Mouse (Mus musculus): Measurements from ENCODE around the gene Tk1. TPM values are rescaled to one million over a fixed set of nuclear protein-coding genes. Genes with fewer than 3 reads are reported as not detected.

Gene Tk1
- 115 and 124 TPM in 2 replicates for polyA plus RNA-seq (2015; fragmentation: Nextera tagmentation; extraction: Ambion mirVana)

- no peaks in the 10 kb centered on the region for H3K9me3 ChIP-seq (replicated peaks)
- WGBS: under 1% methylated on average over 34 of the region's 34 CpGs
- peak within 1 kb of the TSS; percentile 95 for H3K27ac ChIP-seq (replicated peaks)
- no peaks in the 10 kb centered on the region for H3K27me3 ChIP-seq
- peaks cover 80% of the 10 kb centered on the region for H3K4me1 ChIP-seq
- ATAC-seq (ENCODE audit: insufficient number of reproducible peaks, low FRiP score, low TSS enrichment, low read depth): peak; percentile 43; the same call in 1 of the 2 replicates
- peak within 1 kb of the TSS; percentile 92 for H3K4me2 ChIP-seq (replicated peaks)
- peak within 1 kb of the TSS; percentile 43 for H3K9ac ChIP-seq
- peak within 1 kb of the TSS; percentile 60 for H3K4me3 ChIP-seq (replicated peaks)
- H3K36me3 ChIP-seq: peaks cover 19% of the 10 kb centered on the region; the same call in 1 of the 2 replicates
Measured at GRCm38 (mm10) chr11:117825333-117826101, at the start of gene Tk1, which contains the start of gene Afmid. Gene Tk1, minus strand, starts transcription at chr11:117826092. Gene Afmid, plus strand, starts transcription at chr11:117825924.

GRCm38 (mm10) chr11:117875681-117876080, 49.8 kb upstream of the Tk1 start:
- H3K36me3 ChIP-seq: no peaks in the 10 kb centered on the region
- H3K4me2 ChIP-seq (replicated peaks): no peak overlapping the region
- ATAC-seq (ENCODE audit: insufficient number of reproducible peaks, low FRiP score, low TSS enrichment, low read depth): no peak
- H3K27ac ChIP-seq (replicated peaks): no peak overlapping the region
- peaks cover 43% of the 10 kb centered on the region for H3K4me1 ChIP-seq
- H3K9ac ChIP-seq: no peak overlapping the region
- 39% methylated on average over 6 of the region's 6 CpGs for WGBS
- no peak overlapping the region for H3K4me3 ChIP-seq (replicated peaks)
- no peaks in the 10 kb centered on the region for H3K27me3 ChIP-seq
- H3K9me3 ChIP-seq (replicated peaks): no peaks in the 10 kb centered on the region

- H3K9ac ChIP-seq: no peak overlapping the region
- H3K4me1 ChIP-seq: peaks cover 44% of the 10 kb centered on the region
- no peaks in the 10 kb centered on the region for H3K27me3 ChIP-seq
- no peak overlapping the region for H3K27ac ChIP-seq (replicated peaks)
- no peak overlapping the region for H3K4me3 ChIP-seq (replicated peaks)
- no peak overlapping the region for H3K4me2 ChIP-seq (replicated peaks)
- 53% methylated on average over 4 of the region's 4 CpGs for WGBS
- no peak for ATAC-seq (ENCODE audit: insufficient number of reproducible peaks, low FRiP score, low TSS enrichment, low read depth)
- H3K36me3 ChIP-seq: no peaks in the 10 kb centered on the region
- no peaks in the 10 kb centered on the region for H3K9me3 ChIP-seq (replicated peaks)
Measured at GRCm38 (mm10) chr11:117874419-117874818, 48.5 kb upstream of the Tk1 start.

DNA sequence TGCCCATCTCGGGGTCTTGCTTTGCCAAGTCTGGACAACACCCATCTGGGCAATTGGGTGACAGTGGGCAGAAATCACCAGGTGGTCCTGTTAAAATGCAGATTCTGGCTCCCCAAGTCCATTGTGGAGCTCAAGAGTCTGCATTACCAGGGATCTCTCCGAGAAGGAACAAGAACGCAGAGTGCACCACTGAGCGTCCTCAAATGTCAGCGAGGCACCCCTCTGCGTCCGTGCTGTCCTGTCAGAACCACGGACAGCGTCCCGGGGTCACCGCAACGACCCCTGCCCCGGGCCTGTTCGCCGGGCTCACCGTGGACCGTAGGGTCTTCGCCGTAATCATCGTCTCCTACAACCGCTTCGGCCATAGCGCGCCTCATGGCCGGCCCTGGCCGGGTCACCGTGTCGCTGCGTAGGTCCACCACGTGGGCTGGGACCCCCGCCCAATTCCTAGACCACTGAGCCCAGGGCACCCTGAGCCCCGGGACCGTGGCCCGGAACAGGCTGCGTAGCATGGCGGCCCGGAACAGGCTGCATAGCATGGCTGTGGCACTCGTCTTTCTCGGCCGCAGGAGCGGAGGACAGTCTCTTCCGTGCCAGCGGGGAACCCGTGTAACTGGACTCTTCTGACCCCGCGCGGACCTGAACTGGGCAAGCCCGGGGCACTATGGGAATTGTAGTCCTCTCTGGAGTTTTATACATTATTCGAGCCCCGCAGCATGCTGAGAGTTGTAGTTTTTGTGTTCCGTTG, 47.1 kb upstream of the Tk1 start, which contains the start of gene Tha1:
Gene Tha1, minus strand, starts transcription at position 621 of the 748 bp plus-strand sequence.
- Histone ChIP-seq H3K9me3 (replicated peaks) (no peaks in the 10 kb centered on the region), H3K27ac (replicated peaks) (0 out of 2 replicates have a peak within 1 kb of the TSS, but pooled peaks have one; percentile 41), H3K36me3 (no peaks in the 10 kb centered on the region), H3K4me3 (replicated peaks) (peak within 1 kb of the TSS; percentile 76), H3K4me1 (peaks cover 30% of the 10 kb centered on the region), H3K27me3 (no peaks in the 10 kb centered on the region), H3K4me2 (replicated peaks) (peak within 1 kb of the TSS; percentile 88), H3K9ac (peak within 1 kb of the TSS; percentile 43)
- WGBS: 2% methylated on average over 51 of the region's 51 CpGs
- ATAC-seq (ENCODE audit: insufficient number of reproducible peaks, low FRiP score, low TSS enrichment, low read depth): peak; percentile 66; the same call in 1 of the 2 replicates

- Histone ChIP-seq H3K4me1 (peaks cover 27% of the 10 kb centered on the region), H3K9me3 (replicated peaks) (no peaks in the 10 kb centered on the region), H3K27ac (replicated peaks) (no peak overlapping the region), H3K36me3 (no peaks in the 10 kb centered on the region), H3K4me2 (replicated peaks) (peak overlapping the region; percentile 88; the same call in 1 of the 2 replicates), H3K27me3 (no peaks in the 10 kb centered on the region), H3K9ac (no peak overlapping the region), H3K4me3 (replicated peaks) (no peak overlapping the region)
- 56% methylated on average over 12 of the region's 12 CpGs for WGBS
- no peak for ATAC-seq (ENCODE audit: insufficient number of reproducible peaks, low FRiP score, low TSS enrichment, low read depth)
Measured at GRCm38 (mm10) chr11:117871911-117872584, 46.2 kb upstream of the Tk1 start.

DNA sequence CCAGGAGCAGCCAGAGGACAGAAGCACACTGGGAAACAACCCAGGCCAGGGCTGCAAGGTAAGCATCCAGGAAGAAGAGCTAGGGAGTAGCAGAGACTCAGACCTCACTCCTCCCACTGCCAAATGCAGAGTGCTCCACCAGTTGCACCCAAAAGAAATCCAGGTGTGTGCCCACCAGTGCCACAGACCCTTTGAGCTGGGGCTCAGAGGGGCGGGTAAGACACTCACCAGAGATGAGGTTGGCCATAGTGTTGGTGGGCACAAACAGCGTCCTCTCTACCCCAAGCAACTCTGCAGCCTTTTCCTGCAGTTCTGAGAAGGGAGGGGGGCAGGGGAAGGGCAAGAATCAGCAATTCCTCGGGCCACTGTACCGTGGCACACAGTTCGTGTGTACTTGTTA, 45.5 kb upstream of the Tk1 start:
- WGBS: 64% methylated on average over 5 of the region's 5 CpGs
- no peak overlapping the region for H3K9ac ChIP-seq
- peaks cover 28% of the 10 kb centered on the region for H3K4me1 ChIP-seq
- H3K4me3 ChIP-seq (replicated peaks): no peak overlapping the region
- no peaks in the 10 kb centered on the region for H3K9me3 ChIP-seq (replicated peaks)
- no peak overlapping the region for H3K4me2 ChIP-seq (replicated peaks)
- no peak overlapping the region for H3K27ac ChIP-seq (replicated peaks)
- no peaks in the 10 kb centered on the region for H3K36me3 ChIP-seq
- H3K27me3 ChIP-seq: no peaks in the 10 kb centered on the region
- no peak for ATAC-seq (ENCODE audit: insufficient number of reproducible peaks, low FRiP score, low TSS enrichment, low read depth)

DNA sequence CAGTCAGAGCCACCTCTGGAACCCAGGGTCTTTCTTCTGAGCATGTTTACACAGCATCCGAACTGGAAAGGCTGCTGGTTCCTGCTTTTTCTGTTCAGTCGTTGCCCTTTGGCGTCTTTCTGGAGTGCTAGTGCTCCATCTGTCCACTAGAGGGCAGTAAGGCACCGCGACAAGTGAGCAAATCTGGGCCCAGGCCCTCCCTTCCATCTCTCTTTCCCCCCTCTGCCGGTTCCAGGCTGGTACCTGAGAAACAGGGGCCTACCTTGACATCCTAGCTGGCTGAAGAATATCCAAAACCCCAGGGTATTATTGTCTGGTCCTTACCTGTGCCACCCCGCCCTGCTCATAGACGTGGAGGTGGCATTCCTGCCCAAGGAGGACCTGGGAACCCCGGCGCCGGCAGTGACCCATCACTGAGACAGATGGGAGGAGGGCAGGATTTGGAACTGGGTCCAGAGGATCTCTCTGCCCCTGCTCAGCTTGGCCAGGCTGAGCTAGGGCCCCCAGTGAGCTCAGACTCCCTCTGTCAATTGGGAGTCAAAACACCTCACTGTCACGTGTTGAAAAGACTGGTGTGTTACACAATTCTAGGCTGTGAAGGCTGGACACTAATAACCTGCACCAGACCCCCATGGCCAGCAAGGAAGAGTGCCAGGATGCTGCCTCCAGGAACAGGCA, 44.9 kb upstream of the Tk1 start:
- Histone ChIP-seq H3K36me3 (no peaks in the 10 kb centered on the region), H3K4me2 (replicated peaks) (no peak overlapping the region; the same call in 1 of the 2 replicates), H3K4me3 (replicated peaks) (no peak overlapping the region), H3K9me3 (replicated peaks) (no peaks in the 10 kb centered on the region), H3K27me3 (no peaks in the 10 kb centered on the region), H3K4me1 (peaks cover 31% of the 10 kb centered on the region), H3K9ac (no peak overlapping the region), H3K27ac (replicated peaks) (no peak overlapping the region)
- ATAC-seq (ENCODE audit: insufficient number of reproducible peaks, low FRiP score, low TSS enrichment, low read depth): no peak
- WGBS: 38% methylated on average over 12 of the region's 12 CpGs

DNA sequence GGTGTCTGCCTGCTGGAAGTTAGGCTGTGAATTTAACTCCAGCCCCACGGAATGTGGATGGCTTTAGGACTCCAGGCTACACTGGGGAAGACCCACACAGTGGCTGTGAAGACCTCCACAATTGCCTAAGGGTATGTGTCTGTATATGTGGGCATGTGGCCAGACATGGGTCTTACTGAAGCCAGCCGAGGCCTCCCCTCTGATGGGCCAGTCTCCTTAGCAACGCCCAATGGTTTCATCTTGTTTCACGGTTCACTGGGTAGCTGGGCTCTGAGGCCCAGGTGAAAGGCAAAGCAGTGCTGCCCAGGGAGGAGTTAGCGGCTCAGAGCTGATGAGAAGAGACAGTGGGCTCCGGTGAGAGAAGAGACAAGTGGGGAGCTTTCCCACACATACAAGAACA, 40.1 kb upstream of the Tk1 start:
- no peak overlapping the region for H3K27ac ChIP-seq (replicated peaks)
- no peaks in the 10 kb centered on the region for H3K36me3 ChIP-seq
- H3K4me3 ChIP-seq (replicated peaks): no peak overlapping the region
- H3K4me2 ChIP-seq (replicated peaks): no peak overlapping the region
- H3K27me3 ChIP-seq: peaks cover 22% of the 10 kb centered on the region
- 21% methylated on average over 6 of the region's 6 CpGs for WGBS
- no peak overlapping the region for H3K9ac ChIP-seq
- peaks cover 10% of the 10 kb centered on the region for H3K4me1 ChIP-seq
- ATAC-seq (ENCODE audit: insufficient number of reproducible peaks, low FRiP score, low TSS enrichment, low read depth): no peak
- no peaks in the 10 kb centered on the region for H3K9me3 ChIP-seq (replicated peaks)

- no peaks in the 10 kb centered on the region for H3K36me3 ChIP-seq
- peaks cover 34% of the 10 kb centered on the region for H3K27me3 ChIP-seq
- no peak overlapping the region for H3K27ac ChIP-seq (replicated peaks)
- no peaks in the 10 kb centered on the region for H3K9me3 ChIP-seq (replicated peaks)
- no peak overlapping the region for H3K4me3 ChIP-seq (replicated peaks)
- 59% methylated on average over 2 of the region's 2 CpGs for WGBS
- no peak for ATAC-seq (ENCODE audit: insufficient number of reproducible peaks, low FRiP score, low TSS enrichment, low read depth)
- peaks cover 12% of the 10 kb centered on the region for H3K4me1 ChIP-seq
- H3K9ac ChIP-seq: no peak overlapping the region
- H3K4me2 ChIP-seq (replicated peaks): no peak overlapping the region
Measured at GRCm38 (mm10) chr11:117864805-117865204, 38.9 kb upstream of the Tk1 start.

GRCm38 (mm10) chr11:117863174-117863856, 37.4 kb upstream of the Tk1 start:
- ATAC-seq (ENCODE audit: insufficient number of reproducible peaks, low FRiP score, low TSS enrichment, low read depth): no peak
- Histone ChIP-seq H3K9me3 (replicated peaks) (no peaks in the 10 kb centered on the region), H3K27ac (replicated peaks) (no peak overlapping the region), H3K4me1 (peaks cover 12% of the 10 kb centered on the region), H3K4me3 (replicated peaks) (no peak overlapping the region), H3K27me3 (peaks cover 36% of the 10 kb centered on the region), H3K4me2 (replicated peaks) (no peak overlapping the region), H3K36me3 (0 out of 2 replicates have a peak, but pooled peaks cover 1% of the 10 kb centered on the region), H3K9ac (no peak overlapping the region)
- WGBS: 26% methylated on average over 11 of the region's 11 CpGs

Measured in embryonic facial prominence, embryonic 15.5 days (tissue).